Mouse (Mus musculus) liver, embryonic 12.5 days (tissue): ENCODE results near the gene Olfr482. TPM values are rescaled to one million over a fixed set of nuclear protein-coding genes. Genes with fewer than 3 reads are reported as not detected.

Experiments used
- ATAC-seq: fragments of 200-750 bp; cut with Nextera tagmentation; 2 replicates; pipeline ENCODE4 v1.8.0; 2017; ENCODE audit warnings: moderate number of reproducible peaks, mild to moderate bottlenecking, moderate library complexity
- H3K27ac ChIP-seq: fragments of 300-500 bp; sonication (generic); 2 replicates; pipeline ENCODE4 v1.5.1; 2016; ENCODE audit warnings: mild to moderate bottlenecking
- H3K27me3 ChIP-seq: fragments of 300-500 bp; sonication (generic); replicated peaks from 2 replicates; pipeline ENCODE4 v1.6.1; 2016; ENCODE audit warnings: mild to moderate bottlenecking, moderate library complexity
- H3K36me3 ChIP-seq: fragments of 300-500 bp; sonication (generic); 2 replicates; pipeline ENCODE4 v1.6.1; 2016; ENCODE audit warnings: mild to moderate bottlenecking, moderate library complexity
- H3K4me1 ChIP-seq: fragments of 300-500 bp; sonication (generic); 2 replicates; pipeline ENCODE4 v1.6.1; 2016
- H3K4me2 ChIP-seq: fragments of 300-500 bp; sonication (generic); 2 replicates; pipeline ENCODE4 v1.6.1; 2016; ENCODE audit warnings: mild to moderate bottlenecking, moderate library complexity
- H3K4me3 ChIP-seq: fragments of 300-500 bp; sonication (generic); 2 replicates; pipeline ENCODE4 v1.5.1; 2016; ENCODE audit warnings: mild to moderate bottlenecking, moderate library complexity
- H3K9ac ChIP-seq: fragments of 300-500 bp; sonication (generic); 2 replicates; pipeline ENCODE4 v1.6.1; 2016; ENCODE audit warnings: mild to moderate bottlenecking, moderate library complexity
- H3K9me3 ChIP-seq: fragments of 300-500 bp; sonication (generic); replicated peaks from 2 replicates; pipeline ENCODE4 v1.6.1; 2016; ENCODE audit warnings: mild to moderate bottlenecking, moderate library complexity
- WGBS: fragments of 180-500 bp; shearing (Covaris S2); methylation state at CpG from one replicate; pipeline ENCODE4 v1.1.7; 2016; ENCODE audit not compliant: insufficient replicate concordance; 5-methylcytosine and 5-hydroxymethylcytosine counted together
- polyA plus RNA-seq: library from polyadenylated mRNA; unstranded; fragments of >200 nt; fragmentation: Nextera tagmentation; extraction: Ambion mirVana; gene quantifications from 2 replicates; pipeline ENCODE4 v1.2.1, GENCODE M21; 2016

Gene Olfr482
- polyA plus RNA-seq: 0.06 and 0.07 TPM in 2 replicates

DNA sequence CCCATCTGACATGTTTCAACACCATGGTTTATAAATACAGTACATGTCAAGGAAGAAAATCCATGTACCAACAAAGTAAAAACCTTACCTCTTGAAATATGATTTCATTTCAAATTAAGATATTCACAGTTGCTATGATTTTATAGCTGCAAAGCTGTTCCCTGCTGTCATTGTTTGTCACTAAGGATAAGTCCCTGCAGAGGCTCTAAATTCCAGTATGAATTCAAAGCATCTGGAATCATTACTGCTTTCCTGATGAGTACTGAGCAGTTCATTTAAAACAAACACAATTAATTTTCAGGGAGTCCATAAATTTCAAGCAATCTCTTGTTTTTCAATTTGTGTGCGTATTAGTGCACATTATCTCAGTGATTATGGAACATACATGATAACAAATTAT is at the start of gene Olfr482:
TSS of gene Olfr482 (minus strand) at position 101 of the 400 bp plus-strand sequence.
- Histone ChIP-seq H3K9me3 (no peaks in the 10 kb centered on the region), H3K4me2 (no peak within 1 kb of the TSS), H3K4me1 (no peaks in the 10 kb centered on the region), H3K27me3 (no peaks in the 10 kb centered on the region), H3K9ac (no peak within 1 kb of the TSS), H3K27ac (no peak within 1 kb of the TSS), H3K36me3 (no peaks in the 10 kb centered on the region), H3K4me3 (no peak within 1 kb of the TSS)
- ATAC-seq: no peak
- whole genome bisulfite sequencing: 54% methylated on average over 1 of the region's 1 CpGs

DNA sequence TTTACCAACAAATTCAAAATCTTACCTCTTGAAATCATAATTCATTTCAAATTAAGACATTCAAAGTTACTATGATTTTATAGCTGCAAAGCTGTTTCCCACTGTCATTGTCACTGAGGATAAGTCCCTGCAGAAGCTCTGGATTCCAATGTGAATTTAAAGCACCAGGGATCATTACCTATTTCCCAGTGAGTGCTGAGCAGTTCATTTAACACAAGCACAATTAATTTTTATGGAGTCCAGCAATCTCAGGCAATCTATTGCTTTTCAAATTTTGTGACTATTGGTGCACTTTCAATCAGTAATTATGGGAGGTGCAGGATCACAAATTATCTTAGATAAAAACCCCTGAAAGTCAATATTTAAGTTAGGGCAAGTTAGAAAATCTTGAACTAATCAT is 30.0 kb upstream of the Olfr482 start, which contains the start of gene Olfr484:
TSS of gene Olfr484 (minus strand) at position 101 of the 400 bp plus-strand sequence.
- Histone ChIP-seq H3K9ac (no peak within 1 kb of the TSS), H3K4me3 (no peak within 1 kb of the TSS), H3K27ac (no peak within 1 kb of the TSS), H3K27me3 (no peaks in the 10 kb centered on the region), H3K36me3 (no peaks in the 10 kb centered on the region), H3K4me1 (no peaks in the 10 kb centered on the region), H3K4me2 (no peak within 1 kb of the TSS), H3K9me3 (no peaks in the 10 kb centered on the region)
- no peak for ATAC-seq

DNA sequence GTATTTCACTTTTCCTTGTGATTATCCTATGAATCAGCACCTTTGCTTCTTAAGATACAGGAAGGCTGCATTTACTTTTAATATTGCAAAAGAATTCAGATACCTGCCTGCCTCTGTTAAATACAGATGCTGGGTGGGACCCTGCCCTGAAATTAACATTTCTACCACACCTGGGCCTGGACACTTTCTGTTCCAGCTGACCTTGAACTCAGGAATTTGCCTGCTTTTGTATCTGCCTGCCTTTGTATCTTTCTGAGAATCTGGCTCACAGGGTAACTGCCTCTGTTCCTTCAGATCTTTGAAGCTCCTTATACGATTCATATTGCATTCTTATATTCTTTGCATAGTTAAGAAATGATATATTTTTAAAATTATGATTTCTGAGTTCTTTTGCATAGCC is 24.0 kb upstream of the Olfr482 start:
- 30% methylated on average over 1 of the region's 1 CpGs for WGBS

DNA sequence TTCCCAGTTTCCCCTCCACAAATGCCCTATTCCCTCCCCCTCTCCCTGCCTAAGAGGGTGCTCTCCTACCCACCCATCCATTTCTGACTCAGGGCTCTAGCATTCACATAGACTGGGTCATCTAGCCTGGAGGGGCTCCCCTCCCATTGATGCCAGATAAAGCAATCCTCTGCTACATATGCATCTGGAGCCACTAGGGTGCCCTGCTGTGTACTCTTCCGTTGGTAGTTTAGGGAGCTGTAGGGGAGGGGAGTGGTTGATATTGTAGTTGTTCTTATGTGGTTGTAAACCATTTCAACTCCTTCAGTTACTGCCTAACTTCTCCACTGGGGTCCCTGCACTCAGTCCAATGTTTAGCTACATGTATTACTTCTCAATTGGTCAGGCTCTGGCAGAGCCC is 23.3 kb upstream of the Olfr482 start:
- Histone ChIP-seq H3K27me3 (no peaks in the 10 kb centered on the region), H3K9me3 (no peaks in the 10 kb centered on the region), H3K27ac (no peak overlapping the region), H3K4me3 (no peak overlapping the region), H3K9ac (no peak overlapping the region), H3K4me1 (no peaks in the 10 kb centered on the region), H3K4me2 (no peak overlapping the region), H3K36me3 (no peaks in the 10 kb centered on the region)
- no peak for ATAC-seq
- WGBS: 13% methylated on average over 1 of the region's 1 CpGs

More for the DNA sequence above, 24.0 kb upstream of the Olfr482 start:
- H3K4me3 ChIP-seq: no peak overlapping the region
- H3K9ac ChIP-seq: no peak overlapping the region
- no peaks in the 10 kb centered on the region for H3K27me3 ChIP-seq
- H3K4me2 ChIP-seq: no peak overlapping the region
- no peaks in the 10 kb centered on the region for H3K4me1 ChIP-seq
- no peak for ATAC-seq
- H3K9me3 ChIP-seq: no peaks in the 10 kb centered on the region
- H3K36me3 ChIP-seq: no peaks in the 10 kb centered on the region
- no peak overlapping the region for H3K27ac ChIP-seq

DNA sequence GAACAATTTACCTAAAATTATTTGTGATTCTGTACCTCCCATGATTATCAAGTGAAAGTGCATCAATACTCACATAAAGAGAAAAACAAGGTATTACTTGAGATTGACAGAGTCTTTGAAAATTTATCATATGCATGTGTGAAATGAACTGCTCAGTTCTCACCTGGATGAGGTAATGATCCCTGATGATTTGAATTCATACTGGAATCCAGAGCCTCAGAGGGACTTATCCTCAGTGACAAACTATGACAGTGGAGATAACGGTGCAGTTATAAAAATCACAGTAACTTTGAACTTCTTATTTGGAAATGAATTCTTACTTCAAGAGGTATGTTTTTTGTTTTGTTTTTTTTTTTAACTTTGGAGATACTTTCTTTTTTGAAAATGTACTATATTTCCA is 3.2 kb upstream of the Olfr482 start, which contains the start of gene Olfr483:
TSS of gene Olfr483 (plus strand) at position 301 of the 400 bp plus-strand sequence.
- Histone ChIP-seq H3K4me2 (no peak within 1 kb of the TSS), H3K9ac (no peak within 1 kb of the TSS), H3K27ac (no peak within 1 kb of the TSS), H3K27me3 (no peaks in the 10 kb centered on the region), H3K36me3 (no peaks in the 10 kb centered on the region), H3K9me3 (no peaks in the 10 kb centered on the region), H3K4me3 (no peak within 1 kb of the TSS), H3K4me1 (no peaks in the 10 kb centered on the region)
- WGBS: 54% methylated on average over 1 of the region's 1 CpGs
- no peak for ATAC-seq

DNA sequence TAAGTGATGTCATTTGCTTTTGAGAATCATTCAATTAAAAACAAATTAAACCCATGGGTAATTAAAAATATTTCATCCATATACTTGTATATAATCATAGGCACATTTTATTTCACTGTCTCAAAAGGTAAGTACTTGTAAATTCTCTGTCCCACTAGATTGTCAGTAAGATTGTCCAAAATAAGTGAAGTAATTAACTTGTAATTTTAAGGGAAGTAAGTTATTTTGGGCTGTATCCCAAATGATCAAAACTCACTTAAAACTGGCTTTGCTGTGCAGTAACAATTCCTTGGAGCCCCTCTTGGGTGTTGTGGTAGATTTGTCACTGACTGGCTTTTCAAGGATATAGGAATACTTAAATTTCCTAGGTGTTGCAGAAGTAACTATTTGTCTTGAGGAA is 17.8 kb downstream of the Olfr482 start, which contains the start of gene Olfr481:
TSS of gene Olfr481 (plus strand) at position 301 of the 400 bp plus-strand sequence.
- Histone ChIP-seq H3K4me1 (no peaks in the 10 kb centered on the region), H3K36me3 (no peaks in the 10 kb centered on the region), H3K9ac (no peak within 1 kb of the TSS), H3K4me3 (no peak within 1 kb of the TSS), H3K27me3 (no peaks in the 10 kb centered on the region), H3K4me2 (no peak within 1 kb of the TSS), H3K9me3 (no peaks in the 10 kb centered on the region), H3K27ac (no peak within 1 kb of the TSS)
- no peak for ATAC-seq

DNA sequence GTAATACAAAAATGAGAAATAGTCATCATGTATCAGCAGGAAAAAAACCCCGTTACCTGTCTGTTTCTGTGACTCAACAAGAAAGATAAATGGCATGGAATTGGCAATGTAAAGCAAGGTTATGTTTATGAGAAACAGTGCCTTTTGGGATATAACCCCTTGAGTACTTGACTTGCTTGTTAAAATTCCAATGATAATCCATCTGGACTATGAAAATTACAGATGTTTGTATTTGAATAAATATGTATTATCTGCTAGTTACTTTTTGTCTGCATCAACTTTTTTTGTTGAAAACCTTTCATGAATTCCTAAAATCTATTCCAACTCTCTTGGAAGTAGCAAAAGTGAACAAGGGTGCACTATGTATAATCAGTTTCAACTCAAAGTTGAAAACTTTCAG is 30.1 kb downstream of the Olfr482 start, which contains the start of gene Olfr480:
TSS of gene Olfr480 (minus strand) at position 101 of the 400 bp plus-strand sequence.
- Histone ChIP-seq H3K9me3 (peaks cover 3% of the 10 kb centered on the region; the same call in 1 of the 2 replicates), H3K27me3 (no peaks in the 10 kb centered on the region), H3K27ac (no peak within 1 kb of the TSS), H3K36me3 (no peaks in the 10 kb centered on the region), H3K4me1 (no peaks in the 10 kb centered on the region), H3K9ac (no peak within 1 kb of the TSS), H3K4me3 (no peak within 1 kb of the TSS), H3K4me2 (no peak within 1 kb of the TSS)
- ATAC-seq: no peak
- 70% methylated on average over 1 of the region's 1 CpGs for WGBS

DNA sequence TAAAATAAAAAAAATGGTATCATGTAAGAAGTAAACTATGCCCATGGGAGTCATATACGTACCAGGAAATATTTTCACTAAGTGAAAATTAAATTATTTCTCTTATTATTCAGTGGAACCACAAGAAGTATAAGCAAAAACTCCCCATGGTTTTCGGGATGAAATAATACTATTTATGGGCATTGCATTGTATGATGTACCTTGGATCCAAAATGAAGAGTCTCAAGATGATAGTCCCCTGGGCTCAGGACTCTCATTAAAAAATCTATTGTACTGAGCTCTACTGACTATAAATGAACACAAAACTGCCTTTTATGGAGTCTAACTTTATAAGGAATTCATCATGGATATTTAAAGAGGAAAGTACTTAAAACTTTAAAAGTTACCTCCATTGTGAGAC is 47.0 kb downstream of the Olfr482 start, which contains the start of gene Olfr479:
TSS of gene Olfr479 (plus strand) at position 301 of the 400 bp plus-strand sequence.
- no peaks in the 10 kb centered on the region for H3K9me3 ChIP-seq
- 69% methylated on average over 2 of the region's 2 CpGs for WGBS

More for the DNA sequence above, 47.0 kb downstream of the Olfr482 start, which contains the start of gene Olfr479:
- H3K27ac ChIP-seq: no peak within 1 kb of the TSS
- no peaks in the 10 kb centered on the region for H3K27me3 ChIP-seq
- no peaks in the 10 kb centered on the region for H3K4me1 ChIP-seq
- no peaks in the 10 kb centered on the region for H3K36me3 ChIP-seq
- H3K4me2 ChIP-seq: no peak within 1 kb of the TSS
- no peak within 1 kb of the TSS for H3K4me3 ChIP-seq
- no peak within 1 kb of the TSS for H3K9ac ChIP-seq
- ATAC-seq: no peak

Other genes with a start within 250 kb of the Olfr482 start
- not detected in 2 replicates for gene Olfr472, start 199.7 kb downstream of the Olfr482 start, polyA plus RNA-seq
- gene Olfr473, start 167.1 kb downstream of the Olfr482 start, polyA plus RNA-seq: not detected in 2 replicates
- not detected in 2 replicates for gene Olfr474, start 142.9 kb downstream of the Olfr482 start, polyA plus RNA-seq
- gene Olfr476, start 132.8 kb downstream of the Olfr482 start, polyA plus RNA-seq: not detected in 2 replicates
- not detected in 2 replicates for gene Olfr477, start 110.9 kb downstream of the Olfr482 start, polyA plus RNA-seq
- not detected in 2 replicates for gene Olfr478, start 63.6 kb downstream of the Olfr482 start, polyA plus RNA-seq
- not detected in 2 replicates for gene Olfr479, start 46.9 kb downstream of the Olfr482 start, polyA plus RNA-seq
- not detected in 2 replicates for gene Olfr480, start 30.2 kb downstream of the Olfr482 start, polyA plus RNA-seq
- gene Olfr481, start 17.7 kb downstream of the Olfr482 start, polyA plus RNA-seq: not detected in 2 replicates
- gene Olfr483, start 3.3 kb upstream of the Olfr482 start, polyA plus RNA-seq: not detected in 2 replicates
- gene Olfr484, start 29.9 kb upstream of the Olfr482 start, polyA plus RNA-seq: not detected in 2 replicates
- gene Olfr485, start 62.3 kb upstream of the Olfr482 start, polyA plus RNA-seq: not detected in 2 replicates
- gene Olfr486, start 75.2 kb upstream of the Olfr482 start, polyA plus RNA-seq: not detected in 2 replicates
- not detected in 2 replicates for gene Olfr487, start 117.0 kb upstream of the Olfr482 start, polyA plus RNA-seq
- gene Olfr488, start 160.8 kb upstream of the Olfr482 start, polyA plus RNA-seq: not detected in 2 replicates
- gene Olfr490, start 191.3 kb upstream of the Olfr482 start, polyA plus RNA-seq: not detected in 2 replicates
- gene Olfr491, start 215.9 kb upstream of the Olfr482 start, polyA plus RNA-seq: not detected in 2 replicates
- not detected in 2 replicates for gene Olfr492, start 226.1 kb upstream of the Olfr482 start, polyA plus RNA-seq
- not detected in 2 replicates for gene Olfr493, start 249.4 kb upstream of the Olfr482 start, polyA plus RNA-seq